Mouse (Mus musculus) MEL (cell line): ENCODE results near the gene Dlg5.

Source experiments
- CTCF ChIP-seq, 3 experiments: IDR thresholded peaks in 2 of 3; conservative IDR thresholded peaks in 1 of 3; 2 replicates each; pipeline ENCODE4 v1.5.1; 2011 to 2012; ENCODE audit warnings: low read length in 3 of 3, low read depth in 2 of 3, mild to moderate bottlenecking in 2 of 3, improper control_type of control experiment in 1 of 3, inconsistent platforms in 1 of 3, mixed read lengths in 1 of 3, moderate library complexity in 1 of 3; ENCODE audit not compliant: control insufficient read depth in 1 of 3, insufficient read depth in 1 of 3, poor library complexity in 1 of 3, severe bottlenecking in 1 of 3
- GATA1 ChIP-seq: IDR thresholded peaks from 2 replicates; pipeline ENCODE4 v1.6.1; 2011; ENCODE audit warnings: low read depth, low read length, improper control_type of control experiment
- HCFC1 ChIP-seq: IDR thresholded peaks from 2 replicates; pipeline ENCODE4 v1.6.1; 2012; ENCODE audit warnings: low read depth, mild to moderate bottlenecking, inconsistent platforms, low read length, improper control_type of control experiment, moderate library complexity
- KAT2A ChIP-seq: conservative IDR thresholded peaks from 2 replicates; pipeline ENCODE4 v1.6.1; 2012; ENCODE audit warnings: low read depth, low read length, improper control_type of control experiment, inconsistent platforms
- NRF1 ChIP-seq: IDR thresholded peaks from 2 replicates; pipeline ENCODE4 v1.6.1; 2014; ENCODE audit warnings: low read depth, mild to moderate bottlenecking, inconsistent platforms, low read length, improper control_type of control experiment, moderate library complexity; ENCODE audit not compliant: poor library complexity, insufficient read depth, severe bottlenecking
- POLR2A ChIP-seq, 2 experiments: IDR thresholded peaks; 2 replicates each; pipeline ENCODE4 v1.6.1; 2011 to 2012; ENCODE audit warnings: low read length in 2 of 2, mild to moderate bottlenecking in 2 of 2, control low read depth in 1 of 2, improper control_type of control experiment in 1 of 2, low read depth in 1 of 2, moderate library complexity in 1 of 2; ENCODE audit not compliant: control insufficient read depth in 1 of 2, insufficient read depth in 1 of 2, poor library complexity in 1 of 2
- RCOR1 ChIP-seq: IDR thresholded peaks from 2 replicates; pipeline ENCODE4 v1.6.1; 2012; ENCODE audit warnings: low read depth, mild to moderate bottlenecking, inconsistent platforms, low read length, improper control_type of control experiment
- TCF12 ChIP-seq: IDR thresholded peaks from 2 replicates; pipeline ENCODE4 v1.6.1; 2014; ENCODE audit warnings: low read depth, mild to moderate bottlenecking, inconsistent platforms, low read length, improper control_type of control experiment, moderate library complexity

- TF ChIP-seq NRF1 (no peak), CTCF (IDR thresholded peaks at IDR 0.05 in 2 of 3, conservative IDR thresholded peaks at IDR 0.05 in 1 of 3; ENCODE audit: control insufficient read depth in 1 of 3, insufficient read depth in 1 of 3, low read depth in 2 of 3, low read length in 3 of 3, poor library complexity in 1 of 3, severe bottlenecking in 1 of 3) (no peak), KAT2A (no peak), TCF12 (no peak), POLR2A (IDR thresholded peaks at IDR 0.05; ENCODE audit: control insufficient read depth in 1 of 2, insufficient read depth in 1 of 2, low read depth in 1 of 2, low read length in 2 of 2, poor library complexity in 1 of 2) (no peak), GATA1 (no peak), HCFC1 (no peak), RCOR1 (no peak)
Observed at GRCm38 (mm10) chr14:24189598-24189997, 56.1 kb downstream of the Dlg5 start.
